Mouse (Mus musculus) retina, postnatal 1 day (tissue): Measurements from ENCODE around the gene Ap1g2.

Experiments
- DNase-seq: peaks from one replicate; pipeline ENCODE4 v3.0.0-alpha.2; 2012

Gene Ap1g2

DNA sequence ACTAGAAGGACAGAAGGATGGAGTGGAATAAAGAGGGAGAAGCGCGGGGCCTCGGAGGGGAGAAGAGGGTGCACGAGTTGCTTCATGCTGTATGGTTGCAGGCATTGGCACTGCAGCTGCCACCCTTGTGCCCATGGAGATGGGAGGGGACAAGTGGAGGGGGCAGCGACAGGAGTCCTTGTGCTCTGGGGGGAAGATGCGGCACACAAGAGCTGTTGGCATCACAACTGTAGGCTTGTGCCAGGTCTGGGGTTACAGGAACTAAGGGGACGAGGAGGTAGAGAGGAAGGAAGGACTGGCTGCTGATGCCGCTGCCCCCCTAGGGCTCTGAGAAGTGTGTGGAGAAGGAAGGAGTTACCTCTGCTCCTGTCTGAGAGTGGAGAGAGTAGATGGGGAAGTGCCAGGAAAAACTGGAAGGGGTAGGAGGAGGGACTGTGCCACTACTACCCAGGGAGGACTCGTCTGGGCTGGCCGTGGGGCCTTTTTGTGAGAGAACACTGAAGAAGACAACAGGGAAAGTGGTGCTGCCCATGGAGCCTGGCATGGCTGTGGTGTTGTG is 52.1 kb downstream of the Ap1g2 start:
- DNase-seq, result no peak

DNA sequence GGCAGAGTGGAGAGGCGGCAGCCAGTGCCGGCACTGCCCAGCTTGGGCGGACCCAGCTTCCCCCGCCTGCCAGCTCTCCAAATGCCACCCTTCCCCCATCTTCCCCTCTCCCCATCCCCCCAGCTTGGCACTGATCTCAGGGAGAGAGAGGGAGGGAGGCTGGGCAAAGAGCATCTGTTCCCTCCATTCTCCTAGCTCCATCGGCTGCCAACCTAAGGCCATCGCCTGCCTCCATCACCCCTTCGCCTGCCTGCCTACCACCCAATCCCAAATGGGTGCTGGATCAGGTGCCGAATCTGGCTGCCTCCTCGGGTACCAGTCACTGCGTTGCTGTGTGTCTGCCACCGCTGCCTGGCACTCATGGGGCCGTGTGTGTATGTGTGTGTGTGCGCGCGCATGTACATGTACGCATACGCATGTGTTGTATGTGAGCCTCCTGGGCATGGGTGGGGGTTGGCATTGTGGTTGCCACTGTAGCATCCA is 52.6 kb downstream of the Ap1g2 start:
- peak; percentile 91 for DNase-seq

GRCm38 (mm10) chr14:55053050-55053449 is 53.3 kb downstream of the Ap1g2 start:
- DNase-seq, result no peak

DNA sequence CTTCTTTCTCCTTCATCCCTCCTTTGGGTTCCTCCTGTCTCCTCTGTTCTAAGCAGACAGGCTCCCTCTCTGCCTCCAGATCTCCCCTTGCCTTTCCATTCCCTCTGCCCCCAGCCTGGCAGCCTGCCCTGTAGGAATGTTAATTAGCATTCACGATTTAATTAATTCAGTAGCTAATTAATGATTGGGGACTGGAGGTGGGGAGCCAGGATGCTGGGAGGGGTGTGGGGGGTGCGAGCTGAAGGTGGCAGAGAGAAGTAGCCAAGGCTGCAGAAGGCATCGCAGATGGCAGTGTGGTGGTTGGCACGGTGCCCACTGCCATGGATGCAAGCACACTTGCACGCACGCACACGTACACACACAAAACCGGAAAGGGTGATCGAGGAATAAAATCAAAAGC is 53.9 kb downstream of the Ap1g2 start:
- DNase-seq, result peak; percentile 88
